12 mouse cellular contexts compared by ENCODE assay signal in the genomic region with DNA sequence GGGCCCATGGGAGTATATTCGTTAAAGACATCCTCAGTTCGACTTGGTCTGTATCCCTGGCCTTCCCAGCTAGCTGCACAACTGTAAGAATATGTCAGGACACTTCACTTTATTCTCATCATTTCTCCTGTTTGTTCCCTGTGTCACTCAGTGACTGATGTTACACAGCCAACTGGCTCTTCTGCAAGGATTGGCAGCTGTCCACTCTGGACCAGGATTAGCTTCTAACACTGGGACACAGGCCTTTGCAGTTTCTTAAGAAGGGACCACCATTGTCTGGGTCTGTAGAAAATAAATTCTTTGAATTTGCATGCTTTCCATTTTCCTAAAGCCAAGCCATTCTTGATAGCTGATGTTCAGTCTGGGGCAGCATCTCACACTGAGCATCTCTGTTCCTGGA.
DNase-seq lines count a peak whose midpoint lies in the region.
"Had no signal": no experiment of that assay in that cellular context is flagged by ENCODE, and none has a peak within 500 bp of the region (broad histone marks: within the 10 kb centered on the region; RNA-seq: fewer than 3 reads in every experiment).

No protein-coding gene starts in this region.

- peak; percentile 24 to 25 for DNase-seq in cerebellum, postnatal 14 days
- DNase-seq in cerebellum, adult 11-12 months = no peak
- peak; percentile 57 for DNase-seq in lung, postnatal 10 days
- DNase-seq in lung, adult 18-20 months = no peak
- DNase-seq: adrenal gland, adult 2 months; adrenal gland, postnatal 10 days; adrenal gland, postnatal 25 days; cerebellum, adult 11 months; cerebellum, adult 2 months; cerebellum, adult 9-10 months; cerebellum, postnatal 25 days; embryo, embryonic 11 days had no signal

Comparison
In these comparisons a context has a peak if more than half of its experiments do, and no peak if none do; other contexts are left out.
1. DNase-seq: peak in cerebellum, postnatal 14 days (2 of 2) and lung, postnatal 10 days (single experiment); none in cerebellum, adult 11-12 months (single experiment) and lung, adult 18-20 months (0 of 2).